Mouse (Mus musculus) kidney, adult 2 months (tissue): ENCODE measurements around the gene Tmem150c. TPM values are rescaled to one million over a fixed set of nuclear protein-coding genes. Genes with fewer than 3 reads are reported as not detected.

ENCODE experiments used
- DNase-seq: peaks from one replicate; pipeline ENCODE4 v3.0.0; 2021
- H3K27ac ChIP-seq: fragments of 200-500 bp; 2 replicates; pipeline ENCODE4 v1.5.1; 2012; ENCODE audit warnings: low read depth, low read length, control low read depth, inconsistent platforms; ENCODE audit not compliant: insufficient read depth
- H3K27me3 ChIP-seq: fragments of 200-500 bp; replicated peaks from 2 replicates; pipeline ENCODE4 v1.6.1; 2012; ENCODE audit warnings: mild to moderate bottlenecking, moderate library complexity, low read length, inconsistent platforms; ENCODE audit not compliant: control insufficient read depth, insufficient read depth
- H3K36me3 ChIP-seq: fragments of 200-500 bp; 2 replicates; pipeline ENCODE4 v1.6.1; 2012; ENCODE audit warnings: mild to moderate bottlenecking, moderate library complexity, low read length, inconsistent platforms; ENCODE audit not compliant: control insufficient read depth, insufficient read depth
- H3K4me1 ChIP-seq: fragments of 200-500 bp; 2 replicates; pipeline ENCODE4 v1.6.1; 2011; ENCODE audit warnings: low read length; ENCODE audit not compliant: control insufficient read depth, insufficient read depth
- H3K4me3 ChIP-seq: fragments of 200-500 bp; 2 replicates; pipeline ENCODE4 v1.5.1; 2011; ENCODE audit warnings: mild to moderate bottlenecking, low read depth, low read length, control low read depth; ENCODE audit not compliant: insufficient read depth
- CTCF ChIP-seq: fragments of 200-500 bp; conservative IDR thresholded peaks from 2 replicates; pipeline ENCODE4 v1.5.1; 2011; ENCODE audit warnings: low read depth, mild to moderate bottlenecking, control low read depth, low read length, moderate library complexity, mixed read lengths; ENCODE audit not compliant: insufficient read depth, insufficient read length
- POLR2A ChIP-seq: fragments of 200-500 bp; IDR thresholded peaks from one replicate; pipeline ENCODE4 v1.6.1; 2011; ENCODE audit warnings: low read depth, low read length, control low read depth
- WGBS: fragments of 180-500 bp; shearing (Covaris S2); methylation state at CpG from one replicate; pipeline ENCODE4 v1.1.7; 2018; 5-methylcytosine and 5-hydroxymethylcytosine counted together
- polyA plus RNA-seq: library from polyadenylated mRNA; depleted of rRNA; stranded (reverse); fragments of >200 nt; gene quantifications from 2 replicates; pipeline ENCODE4 v1.2.3, GENCODE M21; 2012

Tmem150c gene
- polyA plus RNA-seq, 1 experiment: 9.9 TPM

DNA sequence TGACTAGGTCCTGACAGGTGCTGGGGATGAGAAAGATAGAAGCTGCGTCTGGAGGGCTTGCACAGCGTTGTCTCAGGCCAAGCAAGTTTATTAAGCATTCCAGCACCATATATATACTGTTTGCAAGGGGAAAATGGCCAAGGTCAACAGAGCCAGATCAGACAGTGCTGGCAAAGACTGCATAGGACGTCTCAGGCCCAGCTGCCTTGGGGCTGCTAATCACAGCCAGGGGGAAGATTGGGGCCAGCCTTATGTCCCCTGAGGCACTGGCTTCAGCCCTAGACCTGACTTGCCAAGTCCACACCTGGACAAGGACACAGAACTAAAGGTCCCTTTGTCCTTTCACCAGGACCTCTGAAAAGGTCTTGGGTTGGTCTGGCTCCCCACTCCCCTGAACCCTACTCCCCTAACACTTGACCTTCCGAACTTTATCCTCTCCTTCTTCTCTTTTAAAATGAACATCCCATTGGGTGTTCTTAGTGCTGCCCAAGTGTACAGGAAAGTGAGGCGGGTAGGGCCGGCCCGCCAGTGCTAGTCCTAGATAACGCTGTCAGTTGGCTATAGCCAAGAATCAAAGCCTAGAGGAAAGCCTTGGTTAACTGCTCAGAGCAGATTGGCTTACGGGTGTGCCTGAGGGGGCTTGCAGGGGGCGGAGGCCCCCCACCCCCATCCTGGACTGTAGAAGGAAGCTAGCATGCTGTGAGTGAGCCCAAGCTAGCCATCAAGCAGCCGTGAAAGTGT is 104.6 kb downstream of the Tmem150c start:
- WGBS: 84% methylated on average over 11 of the region's 11 CpGs
- no peak for DNase-seq
- Histone ChIP-seq H3K4me3 (no peak overlapping the region), H3K4me1 (no peaks in the 10 kb centered on the region), H3K27me3 (no peaks in the 10 kb centered on the region), H3K27ac (no peak overlapping the region), H3K36me3 (no peaks in the 10 kb centered on the region)
- TF ChIP-seq POLR2A: no peak
- TF ChIP-seq CTCF: no peak

DNA sequence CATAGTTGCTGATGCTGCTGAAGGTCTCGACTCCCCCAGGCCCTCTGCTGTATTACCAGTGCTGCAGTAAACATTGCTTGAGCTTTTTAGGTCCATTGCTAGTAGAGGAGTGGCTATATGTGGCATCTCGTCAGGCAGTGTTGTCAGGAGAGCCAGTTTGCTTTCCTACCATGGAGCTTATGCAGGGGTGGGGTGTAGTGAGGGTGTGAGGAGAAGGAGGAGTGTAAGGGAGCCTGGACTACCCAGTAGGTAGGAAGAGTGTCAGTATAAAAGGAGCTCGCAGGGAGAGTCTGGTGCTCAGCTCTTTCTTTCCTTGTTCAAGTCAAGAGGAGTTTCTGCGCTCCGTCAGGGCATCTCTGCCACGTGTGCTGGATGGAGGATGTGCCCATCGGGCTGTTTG is 106.9 kb downstream of the Tmem150c start:
- H3K27me3 ChIP-seq: no peaks in the 10 kb centered on the region
- no peak for TF ChIP-seq CTCF
- no peak for TF ChIP-seq POLR2A
- 93% methylated on average over 7 of the region's 7 CpGs for WGBS

DNA sequence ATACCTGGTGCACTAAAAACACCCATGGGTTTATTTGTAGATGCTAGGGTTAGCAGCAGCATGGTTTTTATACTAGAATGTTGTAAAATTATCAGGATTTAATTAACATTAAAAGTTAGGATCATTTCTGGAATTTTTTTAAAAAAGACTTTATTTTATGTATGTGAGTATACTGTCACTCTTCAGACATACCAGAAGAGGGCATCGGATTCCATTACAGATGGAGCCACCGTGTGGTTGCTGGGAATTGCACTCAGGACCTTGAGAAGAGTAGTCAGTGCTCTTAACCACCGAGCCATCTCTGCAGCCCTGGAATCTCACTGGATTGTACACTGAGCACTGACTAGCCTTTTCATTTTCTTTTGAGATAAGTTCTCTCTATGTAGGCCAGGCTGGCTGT is 109.7 kb downstream of the Tmem150c start:
- 91% methylated on average over 3 of the region's 3 CpGs for WGBS
- peaks cover 7% of the 10 kb centered on the region for H3K4me1 ChIP-seq
- H3K27ac ChIP-seq: no peak overlapping the region
- H3K4me3 ChIP-seq: no peak overlapping the region
- H3K36me3 ChIP-seq: no peaks in the 10 kb centered on the region
- DNase-seq: no peak
- H3K27me3 ChIP-seq: no peaks in the 10 kb centered on the region
- TF ChIP-seq CTCF (no peak), POLR2A (no peak)

More for the DNA sequence above, 106.9 kb downstream of the Tmem150c start:
- 0 out of 2 replicates have a peak, but pooled peaks cover 3% of the 10 kb centered on the region for H3K4me1 ChIP-seq
- no peak overlapping the region for H3K27ac ChIP-seq
- no peak for DNase-seq
- H3K36me3 ChIP-seq: no peaks in the 10 kb centered on the region
- no peak overlapping the region for H3K4me3 ChIP-seq

DNA sequence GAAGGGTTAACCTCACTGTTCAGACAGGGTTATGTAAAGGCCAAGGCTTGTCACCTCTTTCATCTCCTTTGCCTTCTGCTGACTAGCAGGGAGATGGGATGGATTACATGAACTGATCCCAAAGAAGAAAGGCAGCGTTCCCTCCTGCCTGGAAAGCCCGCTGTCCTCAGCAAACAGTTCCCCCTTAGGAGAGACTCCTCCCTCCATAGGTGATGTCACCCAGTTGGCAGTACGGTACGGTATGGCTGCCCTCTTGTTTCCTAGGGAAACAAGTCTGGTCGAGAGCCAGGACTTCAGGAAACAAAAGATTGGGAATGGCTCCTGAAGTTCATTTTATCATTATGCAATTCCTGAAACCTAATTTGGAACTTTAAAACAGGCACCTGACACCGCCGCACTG is 111.7 kb downstream of the Tmem150c start:
- 53% methylated on average over 7 of the region's 7 CpGs for WGBS
- Histone ChIP-seq H3K27me3 (no peaks in the 10 kb centered on the region), H3K4me1 (peaks cover 16% of the 10 kb centered on the region), H3K36me3 (no peaks in the 10 kb centered on the region), H3K27ac (no peak overlapping the region), H3K4me3 (no peak overlapping the region)
- no peak for TF ChIP-seq CTCF
- no peak for TF ChIP-seq POLR2A
- peak; percentile 32 for DNase-seq

DNA sequence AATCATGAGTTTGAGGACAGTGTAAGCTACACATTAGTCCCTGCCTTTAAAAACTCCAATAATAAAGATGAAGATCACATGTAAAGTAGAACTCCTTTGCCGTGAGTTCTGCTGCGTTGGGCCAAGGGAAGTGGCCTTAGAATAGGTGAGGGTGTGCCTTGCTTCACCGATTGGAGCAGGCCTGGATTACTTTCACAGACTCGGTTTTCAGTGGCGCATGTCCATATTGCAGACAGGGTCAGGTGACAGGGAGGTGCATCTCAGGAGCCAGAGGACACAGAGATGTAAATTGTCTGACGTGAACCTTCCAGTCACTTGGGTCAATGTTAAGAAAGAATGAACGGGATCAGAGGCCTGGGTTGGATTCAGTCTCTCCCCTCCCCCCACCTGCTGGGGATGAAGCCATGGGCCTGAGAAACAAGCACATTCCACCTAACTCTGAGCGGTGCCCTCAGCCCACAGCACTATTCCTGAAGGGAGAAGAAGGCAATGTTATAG is 112.4 kb downstream of the Tmem150c start:
- H3K4me3 ChIP-seq: no peak overlapping the region
- no peaks in the 10 kb centered on the region for H3K36me3 ChIP-seq
- H3K27ac ChIP-seq: no peak overlapping the region
- H3K4me1 ChIP-seq: peaks cover 16% of the 10 kb centered on the region
- H3K27me3 ChIP-seq: no peaks in the 10 kb centered on the region
- no peak for DNase-seq
- no peak for TF ChIP-seq CTCF
- TF ChIP-seq POLR2A: no peak
- 70% methylated on average over 8 of the region's 8 CpGs for WGBS

DNA sequence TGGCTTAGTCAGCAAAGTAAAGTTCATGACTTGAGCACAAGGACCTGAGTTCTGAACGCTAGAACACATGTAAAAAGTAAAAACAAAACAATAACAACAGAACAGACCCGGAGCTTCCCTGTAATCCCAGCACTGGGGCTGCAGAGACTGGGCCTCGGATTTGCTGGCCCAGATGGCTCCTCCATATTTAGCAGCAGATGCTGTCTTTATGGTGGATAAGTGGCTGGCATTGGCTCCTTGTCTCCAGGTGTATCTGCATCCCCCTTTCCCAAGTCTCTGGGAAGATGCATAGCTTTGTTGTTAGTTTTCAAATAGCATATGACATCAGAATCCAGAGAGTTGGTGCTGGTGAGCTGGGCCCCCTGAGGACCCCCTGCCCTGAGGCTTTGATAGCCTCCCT is 113.5 kb downstream of the Tmem150c start:
- Histone ChIP-seq H3K4me3 (no peak overlapping the region), H3K36me3 (no peaks in the 10 kb centered on the region), H3K4me1 (peaks cover 16% of the 10 kb centered on the region), H3K27me3 (no peaks in the 10 kb centered on the region), H3K27ac (no peak overlapping the region)
- WGBS: 90% methylated on average over 3 of the region's 3 CpGs
- no peak for DNase-seq
- TF ChIP-seq POLR2A: no peak
- TF ChIP-seq CTCF: no peak

DNA sequence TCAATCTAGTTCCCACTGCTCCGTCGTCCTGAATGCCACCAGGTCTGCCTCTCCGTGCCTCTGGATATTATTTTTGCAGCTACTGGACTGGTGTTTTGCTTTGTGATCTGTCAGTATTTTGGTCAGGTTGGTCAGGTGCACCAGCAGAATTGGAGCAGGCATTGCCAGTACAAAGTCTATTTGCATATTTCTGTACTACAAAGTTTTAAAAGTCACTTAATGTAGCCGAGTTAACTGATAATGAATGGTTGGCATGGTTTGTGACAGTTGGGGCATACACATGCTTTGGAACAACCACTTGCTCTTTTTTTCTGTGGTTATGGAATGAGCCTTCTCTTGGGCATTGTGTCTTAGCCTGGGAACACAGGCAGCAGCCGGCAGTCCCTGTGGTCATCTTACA is 115.0 kb downstream of the Tmem150c start:
- no peaks in the 10 kb centered on the region for H3K27me3 ChIP-seq
- 45% methylated on average over 5 of the region's 5 CpGs for WGBS

More for the DNA sequence above, 115.0 kb downstream of the Tmem150c start:
- no peak overlapping the region for H3K27ac ChIP-seq
- peaks cover 17% of the 10 kb centered on the region for H3K4me1 ChIP-seq
- TF ChIP-seq CTCF: no peak
- no peak for TF ChIP-seq POLR2A
- peak; percentile 67 for DNase-seq
- H3K4me3 ChIP-seq: no peak overlapping the region
- H3K36me3 ChIP-seq: no peaks in the 10 kb centered on the region
